Mouse (Mus musculus) heart, adult 2 months (tissue): ENCODE results near the gene Capn1. TPM values are rescaled to one million over a fixed set of nuclear protein-coding genes. Genes with fewer than 3 reads are reported as not detected.

Experiments used
- DNase-seq, 2 experiments: peaks; one replicate each; pipeline ENCODE4 v3.0.0; 2021
- H3K27ac ChIP-seq: fragments of 200-600 bp; 2 replicates; pipeline ENCODE4 v1.8.1; 2022
- H3K27me3 ChIP-seq: fragments of 200-500 bp; 2 replicates; pipeline ENCODE4 v1.6.1; 2012; ENCODE audit warnings: mild to moderate bottlenecking, low read length, inconsistent platforms, mixed read lengths; ENCODE audit not compliant: control insufficient read depth, insufficient read depth
- H3K36me3 ChIP-seq: fragments of 200-500 bp; 2 replicates; pipeline ENCODE4 v1.6.1; 2012; ENCODE audit warnings: low read length, inconsistent platforms; ENCODE audit not compliant: control insufficient read depth, insufficient read depth
- H3K4me1 ChIP-seq: fragments of 200-500 bp; 2 replicates; pipeline ENCODE4 v1.6.1; 2011; ENCODE audit warnings: low read length; ENCODE audit not compliant: control insufficient read depth, insufficient read depth
- H3K4me3 ChIP-seq: fragments of 200-600 bp; 2 replicates; pipeline ENCODE4 v1.8.1; 2022
- H3K79me2 ChIP-seq: fragments of 200-500 bp; replicated peaks from 2 replicates; pipeline ENCODE4 v1.6.1; 2012; ENCODE audit warnings: mild to moderate bottlenecking, inconsistent platforms, low read length, moderate library complexity, mixed read lengths; ENCODE audit not compliant: control insufficient read depth, insufficient read depth
- H3K9ac ChIP-seq: fragments of 200-500 bp; 2 replicates; pipeline ENCODE4 v1.6.1; 2012; ENCODE audit warnings: low read depth, mild to moderate bottlenecking, control low read depth, inconsistent platforms, low read length, mixed read lengths
- CTCF ChIP-seq: fragments of 200-600 bp; IDR thresholded peaks from 2 replicates; pipeline ENCODE4 v1.8.1; 2022; ENCODE audit warnings: antibody characterized with exemption, mild to moderate bottlenecking, moderate library complexity
- EP300 ChIP-seq: fragments of 200-500 bp; IDR thresholded peaks from 2 replicates; pipeline ENCODE4 v1.6.1; 2011; ENCODE audit warnings: low read depth, low read length, control low read depth; ENCODE audit not compliant: insufficient read depth
- POLR2A ChIP-seq: fragments of 200-500 bp; IDR thresholded peaks from 2 replicates; pipeline ENCODE4 v1.6.1; 2011; ENCODE audit warnings: mild to moderate bottlenecking, low read depth, low read length, control low read depth; ENCODE audit not compliant: insufficient read depth
- WGBS: fragments of 180-500 bp; shearing (Covaris S2); methylation state at CpG from one replicate; pipeline ENCODE4 v1.1.7; 2018; 5-methylcytosine and 5-hydroxymethylcytosine counted together
- intact Hi-C: fragments of 180-260 bp; cut with DNase I; formaldehyde crosslinking; loops from one replicate; pipeline ENCODE4 v1.15.1; 2025
- polyA plus RNA-seq: library from polyadenylated mRNA; depleted of rRNA; stranded (reverse); fragments of >200 nt; gene quantifications from 2 replicates; pipeline ENCODE4 v1.2.3, GENCODE M21; 2012
- total RNA-seq, 2 experiments: library from RNA; stranded (reverse); gene quantifications; 2 replicates each; pipeline ENCODE4 v1.2.3; 2021

The Capn1 gene
- total and polyA plus RNA-seq, 3 experiments, result 21.5 to 26.8 (median 26.4) TPM

DNA sequence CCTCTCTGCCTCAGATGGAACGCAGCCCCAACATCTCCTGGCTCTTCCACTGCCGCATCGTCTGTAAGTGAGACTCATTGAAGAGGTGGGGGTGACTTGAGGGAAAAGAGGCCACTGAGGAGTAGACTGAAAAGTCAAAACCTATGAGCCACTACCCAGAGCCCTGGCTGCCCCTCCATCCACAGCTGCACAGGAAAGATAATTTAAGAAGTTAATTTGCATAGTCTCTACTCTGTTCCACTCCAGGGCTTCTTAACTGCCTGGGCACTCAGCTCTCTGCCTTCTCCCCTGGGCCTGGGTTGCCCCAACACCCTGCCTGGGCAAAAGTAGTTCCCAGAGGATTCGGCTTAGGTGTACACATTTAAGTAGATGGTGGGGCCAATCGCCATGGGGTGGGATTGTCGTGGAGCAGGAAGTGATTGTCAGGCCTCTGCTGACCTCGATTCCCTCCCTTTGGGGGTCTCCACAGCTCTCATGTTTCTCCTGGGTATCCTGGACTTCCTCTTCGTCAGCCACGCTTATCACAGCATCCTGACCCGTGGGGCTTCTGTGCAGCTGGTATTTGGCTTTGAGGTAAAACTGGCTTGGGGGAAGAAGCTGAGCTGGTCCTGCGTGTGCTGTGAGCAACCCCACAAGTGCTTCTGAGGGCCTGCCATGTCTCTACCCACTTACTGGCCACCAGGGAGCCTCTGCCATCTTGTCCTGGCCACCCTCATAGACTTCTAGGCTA, 33.1 kb upstream of the Capn1 start:
- intact Hi-C loops, result loop anchor here (10.0 kb wide), 1 partner anchor 76 kb away; the partner anchor contains the start of gene Snx15
- no peak for TF ChIP-seq POLR2A
- TF ChIP-seq CTCF, result no peak
- TF ChIP-seq EP300, result no peak
- no peak overlapping the region for H3K9ac ChIP-seq
- no peaks in the 10 kb centered on the region for H3K27me3 ChIP-seq
- H3K4me1 ChIP-seq, result peaks cover 5% of the 10 kb centered on the region
- no peak for DNase-seq
- 74% methylated on average over 11 of the region's 11 CpGs for WGBS
- no peak overlapping the region for H3K4me3 ChIP-seq
- peaks cover 3% of the 10 kb centered on the region; the same call in 1 of the 2 replicates for H3K79me2 ChIP-seq
- H3K36me3 ChIP-seq, result no peaks in the 10 kb centered on the region
- H3K27ac ChIP-seq, result no peak overlapping the region

DNA sequence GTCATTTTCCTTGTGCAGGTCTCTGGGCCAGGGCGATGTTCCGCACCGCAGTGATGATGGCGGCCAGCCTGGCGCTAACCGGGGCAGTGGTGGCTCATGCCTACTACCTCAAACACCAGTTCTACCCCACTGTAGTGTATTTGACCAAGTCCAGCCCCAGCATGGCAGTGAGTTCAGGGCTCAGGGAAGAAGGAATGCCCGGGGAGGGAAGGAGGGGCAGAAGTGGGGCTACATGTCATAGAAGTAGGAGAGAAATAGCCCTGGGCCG, 32.1 kb upstream of the Capn1 start:
- Histone ChIP-seq H3K4me3 (peak overlapping the region; percentile 82), H3K4me1 (peaks cover 5% of the 10 kb centered on the region), H3K27me3 (no peaks in the 10 kb centered on the region), H3K9ac (peak overlapping the region; percentile 91), H3K36me3 (no peaks in the 10 kb centered on the region), H3K27ac (no peak overlapping the region; the same call in 1 of the 2 replicates), H3K79me2 (peaks cover 3% of the 10 kb centered on the region; the same call in 1 of the 2 replicates)
- DNase-seq, result no peak
- TF ChIP-seq EP300 (no peak), POLR2A (no peak), CTCF (no peak)
- intact Hi-C loops, result loop anchor here (10.0 kb wide), 1 partner anchor 77 kb away; the partner anchor contains the start of gene Snx15
- WGBS, result 82% methylated on average over 8 of the region's 8 CpGs

DNA sequence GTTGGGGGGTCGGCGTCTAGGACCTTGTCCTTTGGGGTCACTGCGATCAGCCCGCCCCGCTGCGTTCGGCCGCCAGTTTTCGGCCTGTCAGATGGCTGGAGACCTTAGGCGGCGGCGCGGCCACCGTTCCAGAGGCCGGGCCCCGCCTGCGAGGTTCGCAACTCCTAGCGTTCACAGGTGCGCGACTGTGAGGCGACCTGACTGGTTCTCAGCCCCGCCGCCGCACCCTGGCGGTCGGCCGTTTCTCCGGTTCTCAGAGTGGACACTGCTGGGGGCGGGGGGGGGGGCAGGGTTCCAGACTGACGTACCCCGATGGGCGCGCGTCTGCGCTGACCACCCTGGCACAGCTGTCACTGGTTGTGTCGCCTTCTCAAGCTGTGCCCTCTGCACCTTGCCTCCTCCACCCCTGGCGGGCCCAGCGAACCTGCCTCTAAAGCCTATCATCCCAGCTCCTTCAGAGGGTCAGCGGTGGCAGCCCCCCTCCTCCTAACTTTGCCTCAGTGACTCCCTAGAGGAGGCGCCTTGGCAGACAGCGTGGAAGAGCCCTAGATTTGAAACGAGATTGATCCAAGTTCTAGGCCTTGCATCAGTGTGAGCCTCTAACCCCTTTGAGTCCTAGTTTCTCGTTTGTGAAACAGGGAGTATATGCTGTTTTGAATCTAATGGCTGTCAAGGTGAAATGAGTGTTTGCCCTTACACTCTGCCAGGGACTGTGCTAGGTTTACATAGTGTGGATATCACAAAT, 31.6 kb upstream of the Capn1 start:
- intact Hi-C loops, result loop anchor here (10.0 kb wide), 1 partner anchor 77 kb away; the partner anchor contains the start of gene Snx15
- 1% methylated on average over 42 of the region's 44 CpGs for WGBS
- Histone ChIP-seq H3K27ac (peak overlapping the region; percentile 99), H3K4me3 (peak overlapping the region; percentile 82), H3K79me2 (peaks cover 3% of the 10 kb centered on the region; the same call in 1 of the 2 replicates), H3K4me1 (peaks cover 5% of the 10 kb centered on the region), H3K9ac (peak overlapping the region; percentile 91), H3K27me3 (no peaks in the 10 kb centered on the region), H3K36me3 (no peaks in the 10 kb centered on the region)
- TF ChIP-seq CTCF, result no peak
- no peak for TF ChIP-seq POLR2A
- no peak for TF ChIP-seq EP300
- no peak for DNase-seq

DNA sequence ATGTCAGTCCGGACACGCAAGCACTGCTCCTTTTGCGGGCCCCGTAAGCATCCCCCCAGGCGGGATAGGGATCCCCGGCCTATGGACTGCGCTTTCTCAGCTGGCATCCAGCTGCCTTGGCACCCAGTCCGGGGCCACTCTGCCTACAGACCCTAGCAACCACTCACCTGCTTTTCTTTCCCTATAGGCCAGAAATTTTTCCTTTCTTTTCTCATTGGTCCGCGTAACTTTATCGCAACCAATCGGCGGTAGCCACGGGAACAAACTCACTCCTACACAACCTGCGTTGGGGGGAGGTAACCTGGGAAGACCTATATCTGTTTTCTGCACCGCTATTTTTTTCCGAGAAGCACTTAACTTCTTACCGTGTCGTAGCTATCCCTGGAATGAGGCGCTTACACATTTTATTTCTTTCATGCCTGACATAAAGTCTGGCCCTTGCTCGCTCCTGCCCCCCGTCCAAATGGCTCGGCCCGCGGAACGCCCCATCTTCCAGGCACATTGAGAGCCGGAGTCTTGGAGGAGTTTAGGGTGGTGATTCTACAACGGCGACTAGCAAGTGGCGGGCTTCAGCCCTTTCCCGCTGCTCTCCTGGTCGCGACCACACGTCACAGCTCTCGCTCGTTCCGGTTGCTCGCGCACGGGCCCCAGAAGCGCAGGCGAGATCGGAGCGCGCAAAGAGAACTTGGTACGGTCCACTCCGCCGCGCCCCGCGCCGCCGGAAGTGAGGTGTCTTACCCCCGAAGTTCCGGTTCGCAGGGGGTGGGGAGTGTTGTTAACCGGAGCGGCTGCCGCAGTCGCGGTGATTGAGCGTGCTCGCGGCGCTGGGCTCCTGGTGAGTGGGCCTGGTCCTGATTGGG, 30.8 kb upstream of the Capn1 start, which contains the start of gene Syvn1:
Syvn1 (plus strand) TSS at position 283 of the 860 bp plus-strand sequence.
- Histone ChIP-seq H3K27ac (peak within 1 kb of the TSS; percentile 99), H3K79me2 (peaks cover 3% of the 10 kb centered on the region; the same call in 1 of the 2 replicates), H3K4me3 (peak within 1 kb of the TSS; percentile 82), H3K9ac (peak within 1 kb of the TSS; percentile 91), H3K36me3 (no peaks in the 10 kb centered on the region), H3K27me3 (no peaks in the 10 kb centered on the region), H3K4me1 (peaks cover 5% of the 10 kb centered on the region)
- DNase-seq, result peak; percentile 93 to 94
- WGBS, result under 1% methylated on average over 65 of the region's 65 CpGs
- TF ChIP-seq EP300 (peak; percentile 27; the same call in 1 of the 2 replicates), POLR2A (peak; percentile 81), CTCF (no peak)
- intact Hi-C loops, result loop anchor here (10.0 kb wide), 1 partner anchor 78 kb away; the partner anchor contains the start of gene Snx15

DNA sequence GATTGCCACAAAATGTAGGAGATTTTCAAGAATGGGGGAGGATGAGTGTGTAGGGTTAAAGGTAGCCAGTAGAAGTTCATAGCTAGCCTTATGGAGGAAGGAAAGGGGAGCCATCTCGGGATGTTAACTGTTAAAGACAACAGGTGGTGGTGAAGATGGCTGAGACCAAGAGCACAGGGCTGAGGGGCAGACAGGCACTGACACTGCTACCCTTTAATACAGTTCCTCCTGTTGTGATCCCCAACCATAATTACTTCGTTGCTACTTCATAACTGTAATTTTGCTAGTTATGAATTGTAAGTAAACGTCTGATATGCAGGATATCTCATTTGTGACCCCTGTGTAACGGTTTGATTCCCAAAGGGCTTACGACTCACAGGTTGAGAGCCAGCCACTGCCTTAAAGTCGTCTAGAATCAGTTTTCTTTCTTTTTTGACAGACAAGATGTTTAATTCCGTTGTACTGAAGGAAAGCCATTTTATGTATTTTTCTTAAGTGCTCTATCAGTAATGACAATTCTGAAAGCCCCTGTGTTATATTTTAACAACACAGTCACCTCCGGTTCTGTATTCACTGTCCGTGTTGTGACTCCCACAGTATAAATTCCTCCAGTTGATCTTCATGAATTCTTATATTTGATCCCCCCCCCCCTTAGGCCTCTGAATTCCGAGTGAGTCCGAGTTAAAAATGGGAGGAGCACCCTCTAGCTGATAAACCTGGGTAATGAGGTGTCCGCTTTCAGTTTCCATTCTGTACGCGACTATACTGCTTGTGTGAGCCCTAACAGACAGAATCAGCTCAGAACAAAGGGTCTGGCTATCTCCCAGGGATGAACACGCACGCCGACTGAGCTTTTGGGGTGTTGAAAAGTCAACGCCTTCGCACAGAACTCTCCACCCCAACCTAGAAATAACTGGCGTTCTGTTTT, 29.9 kb upstream of the Capn1 start:
- WGBS, result 8% methylated on average over 20 of the region's 20 CpGs
- Histone ChIP-seq H3K4me3 (peak overlapping the region; percentile 82), H3K9ac (peak overlapping the region; percentile 80), H3K27me3 (no peaks in the 10 kb centered on the region), H3K27ac (peak overlapping the region; percentile 99), H3K79me2 (peaks cover 3% of the 10 kb centered on the region; the same call in 1 of the 2 replicates), H3K36me3 (no peaks in the 10 kb centered on the region), H3K4me1 (peaks cover 5% of the 10 kb centered on the region)
- intact Hi-C loops, result loop anchor here (2.0 to 10.0 kb wide), 2 partner anchors 79 to 81 kb away; partner anchors contain the start of genes Pola2 and Snx15
- no peak for DNase-seq
- no peak; the same call in 1 of the 2 replicates for TF ChIP-seq EP300
- TF ChIP-seq POLR2A, result no peak
- peak; percentile 35 for TF ChIP-seq CTCF
